Mouse (Mus musculus) small intestine, adult 2 months (tissue): ENCODE measurements around the gene Sde2. TPM values are rescaled to one million over a fixed set of nuclear protein-coding genes. Genes with fewer than 3 reads are reported as not detected.
"Not testable (repeated sequence)": the region's sequence is repeated elsewhere in the genome, so short reads cannot be mapped to it uniquely, and the experiment has no call there.

Experiments used
- H3K27ac ChIP-seq: fragments of 200-500 bp; 2 replicates; pipeline ENCODE4 v1.5.1; 2012; ENCODE audit warnings: low read depth, low read length, control low read depth, inconsistent platforms; ENCODE audit not compliant: insufficient read depth
- H3K27me3 ChIP-seq: fragments of 200-500 bp; 2 replicates; pipeline ENCODE4 v1.6.1; 2012; ENCODE audit warnings: mild to moderate bottlenecking, moderate library complexity, low read length, inconsistent platforms; ENCODE audit not compliant: control insufficient read depth, insufficient read depth
- H3K36me3 ChIP-seq: fragments of 200-500 bp; 2 replicates; pipeline ENCODE4 v1.6.1; 2012; ENCODE audit warnings: mild to moderate bottlenecking, low read length, control low read depth, inconsistent platforms; ENCODE audit not compliant: control insufficient read depth, insufficient read depth
- H3K4me1 ChIP-seq: fragments of 200-500 bp; 2 replicates; pipeline ENCODE4 v1.6.1; 2012; ENCODE audit warnings: low read length, inconsistent platforms, mixed read lengths; ENCODE audit not compliant: control insufficient read depth, insufficient read depth, insufficient read length
- H3K4me3 ChIP-seq: fragments of 200-500 bp; 2 replicates; pipeline ENCODE4 v1.5.1; 2012; ENCODE audit warnings: low read depth, mild to moderate bottlenecking, control low read depth, inconsistent platforms, low read length, moderate library complexity
- CTCF ChIP-seq: fragments of 200-500 bp; IDR thresholded peaks from 2 replicates; pipeline ENCODE4 v1.5.1; 2012; ENCODE audit warnings: low read depth, mild to moderate bottlenecking, control low read depth, inconsistent platforms, low read length, moderate library complexity, mixed read lengths; ENCODE audit not compliant: insufficient replicate concordance, insufficient read length; ENCODE audit errors: extremely low read depth
- POLR2A ChIP-seq: fragments of 200-500 bp; IDR thresholded peaks from 2 replicates; pipeline ENCODE4 v1.6.1; 2012; ENCODE audit warnings: low read depth, mild to moderate bottlenecking, control low read depth, inconsistent platforms, low read length, moderate library complexity
- WGBS: fragments of 180-500 bp; shearing (Covaris S2); methylation state at CpG from one replicate; pipeline ENCODE4 v1.1.7; 2018; 5-methylcytosine and 5-hydroxymethylcytosine counted together
- polyA plus RNA-seq: library from polyadenylated mRNA; depleted of rRNA; stranded (reverse); fragments of >200 nt; gene quantifications from 2 replicates; pipeline ENCODE4 v1.2.3, GENCODE M21; 2012

Sde2 gene
- polyA plus RNA-seq, 1 experiment: 5.9 TPM

- TF ChIP-seq CTCF (no peak), POLR2A (no peak)
- H3K27me3 ChIP-seq: no peaks in the 10 kb centered on the region
- H3K27ac ChIP-seq: no peak overlapping the region; the same call in 1 of the 2 replicates
- H3K4me3 ChIP-seq: no peak overlapping the region
- H3K4me1 ChIP-seq: peaks cover 6% of the 10 kb centered on the region; the same call in 1 of the 2 replicates
- WGBS: 83% methylated on average over 10 of the region's 10 CpGs
- no peaks in the 10 kb centered on the region for H3K36me3 ChIP-seq
These were observed 15.5 kb upstream of the Sde2 start for GRCm38 (mm10) chr1:180835273-180836015.

GRCm38 (mm10) chr1:180836467-180836866 lies 14.5 kb upstream of the Sde2 start:
- H3K36me3 ChIP-seq, H3K27me3 ChIP-seq, H3K4me3 ChIP-seq, H3K4me1 ChIP-seq, H3K27ac ChIP-seq: not testable (repeated sequence)
- 90% methylated on average over 7 of the region's 8 CpGs for WGBS

- Histone ChIP-seq H3K4me1 (peaks cover 5% of the 10 kb centered on the region; the same call in 1 of the 2 replicates), H3K27ac (no peak overlapping the region), H3K27me3 (no peaks in the 10 kb centered on the region), H3K36me3 (no peaks in the 10 kb centered on the region), H3K4me3 (no peak overlapping the region)
- no peak for TF ChIP-seq POLR2A
- no peak for TF ChIP-seq CTCF
- 26% methylated on average over 5 of the region's 5 CpGs for WGBS
These were observed 13.7 kb upstream of the Sde2 start for GRCm38 (mm10) chr1:180837186-180837585.

- H3K4me1 ChIP-seq: peaks cover 5% of the 10 kb centered on the region; the same call in 1 of the 2 replicates
- 21% methylated on average over 6 of the region's 6 CpGs for WGBS
- H3K36me3 ChIP-seq: no peaks in the 10 kb centered on the region
- H3K4me3 ChIP-seq: no peak overlapping the region
- TF ChIP-seq CTCF (no peak), POLR2A (no peak)
- no peaks in the 10 kb centered on the region for H3K27me3 ChIP-seq
- H3K27ac ChIP-seq: no peak overlapping the region
These were observed 12.9 kb upstream of the Sde2 start for GRCm38 (mm10) chr1:180838014-180838413.

GRCm38 (mm10) chr1:180839201-180839910 lies 11.6 kb upstream of the Sde2 start:
- TF ChIP-seq POLR2A (no peak), CTCF (no peak)
- peaks cover 5% of the 10 kb centered on the region; the same call in 1 of the 2 replicates for H3K4me1 ChIP-seq
- H3K4me3 ChIP-seq: no peak overlapping the region
- H3K27ac ChIP-seq: no peak overlapping the region
- H3K27me3 ChIP-seq: no peaks in the 10 kb centered on the region
- WGBS: 88% methylated on average over 8 of the region's 8 CpGs
- no peaks in the 10 kb centered on the region for H3K36me3 ChIP-seq

GRCm38 (mm10) chr1:180841561-180842300 lies 9.2 kb upstream of the Sde2 start:
- TF ChIP-seq POLR2A: no peak
- TF ChIP-seq CTCF: no peak
- Histone ChIP-seq H3K27me3 (no peaks in the 10 kb centered on the region), H3K4me3 (no peak overlapping the region), H3K36me3 (no peaks in the 10 kb centered on the region), H3K4me1 (peaks cover 5% of the 10 kb centered on the region; the same call in 1 of the 2 replicates), H3K27ac (no peak overlapping the region)
- WGBS: 88% methylated on average over 8 of the region's 8 CpGs

- TF ChIP-seq CTCF (no peak), POLR2A (no peak; the same call in 1 of the 2 replicates)
- peak overlapping the region; percentile 73 for H3K27ac ChIP-seq
- no peaks in the 10 kb centered on the region for H3K36me3 ChIP-seq
- peaks cover 14% of the 10 kb centered on the region; the same call in 1 of the 2 replicates for H3K4me1 ChIP-seq
- 3% methylated on average over 9 of the region's 9 CpGs for WGBS
- no peaks in the 10 kb centered on the region for H3K27me3 ChIP-seq
- peak overlapping the region; percentile 51 for H3K4me3 ChIP-seq
These were observed 2.8 kb upstream of the Sde2 start for GRCm38 (mm10) chr1:180848114-180848510.
